Mouse (Mus musculus): ENCODE results near the gene Usp12.
A peak's percentile ranks its signal among the peaks of the same experiment; 100 is the strongest.

Gene Usp12

GRCm38 (mm10) chr5:146794853-146795252, at the start of gene Usp12:
Gene Usp12, minus strand, starts transcription at chr5:146795006.
- DNase-seq = peak; percentile 93 to 97

- DNase-seq = no peak
Measured at GRCm38 (mm10) chr5:146844301-146844941, 49.6 kb upstream of the Usp12 start.

- no peak for DNase-seq
Measured at GRCm38 (mm10) chr5:146841996-146842395, 47.2 kb upstream of the Usp12 start.

GRCm38 (mm10) chr5:146841301-146841700, 46.5 kb upstream of the Usp12 start:
- no peak for DNase-seq

- no peak for DNase-seq
Measured at GRCm38 (mm10) chr5:146840422-146840821, 45.6 kb upstream of the Usp12 start.

- DNase-seq = no peak
Measured at GRCm38 (mm10) chr5:146839760-146840159, 45.0 kb upstream of the Usp12 start.

- DNase-seq = no peak
Measured at GRCm38 (mm10) chr5:146838836-146839648, 44.2 kb upstream of the Usp12 start.

GRCm38 (mm10) chr5:146837967-146838720, 43.3 kb upstream of the Usp12 start:
- DNase-seq = no peak

GRCm38 (mm10) chr5:146834959-146835358, 40.2 kb upstream of the Usp12 start:
- DNase-seq = no peak

- no peak for DNase-seq
Measured at GRCm38 (mm10) chr5:146833673-146834201, 38.9 kb upstream of the Usp12 start.

- peak; percentile 83 to 86 for DNase-seq
Measured at GRCm38 (mm10) chr5:146832769-146833448, 38.1 kb upstream of the Usp12 start, which contains the start of gene Rpl21. Gene Rpl21, plus strand, starts transcription at chr5:146832890.

GRCm38 (mm10) chr5:146832435-146832768, 37.6 kb upstream of the Usp12 start:
- no peak for DNase-seq

GRCm38 (mm10) chr5:146829528-146829927, 34.7 kb upstream of the Usp12 start:
- DNase-seq = peak; percentile 18 to 31

- DNase-seq = no peak
Measured at GRCm38 (mm10) chr5:146823005-146823404, 28.2 kb upstream of the Usp12 start.

GRCm38 (mm10) chr5:146818906-146819623, 24.3 kb upstream of the Usp12 start:
- no peak for DNase-seq

GRCm38 (mm10) chr5:146817583-146817982, 22.8 kb upstream of the Usp12 start:
- DNase-seq = no peak

GRCm38 (mm10) chr5:146815394-146815793, 20.6 kb upstream of the Usp12 start:
- no peak for DNase-seq

GRCm38 (mm10) chr5:146813421-146813820, 18.6 kb upstream of the Usp12 start:
- no peak for DNase-seq

- DNase-seq = no peak
Measured at GRCm38 (mm10) chr5:146812866-146813265, 18.1 kb upstream of the Usp12 start.

- no peak for DNase-seq
Measured at GRCm38 (mm10) chr5:146809951-146810350, 15.1 kb upstream of the Usp12 start.

- DNase-seq = no peak
Measured at GRCm38 (mm10) chr5:146806004-146806430, 11.2 kb upstream of the Usp12 start.

GRCm38 (mm10) chr5:146798031-146798430, 3.2 kb upstream of the Usp12 start:
- DNase-seq = no peak
